Mouse (Mus musculus): ENCODE measurements at regions not wholly inside any gene's neighbourhood (a gene's known extent, or its start where the extent isn't known, plus 50 kb on each side); places are given as distances from the start of the nearest gene placed in this dataset.
A peak's percentile ranks its signal among the peaks of the same experiment; 100 is the strongest.

DNA sequence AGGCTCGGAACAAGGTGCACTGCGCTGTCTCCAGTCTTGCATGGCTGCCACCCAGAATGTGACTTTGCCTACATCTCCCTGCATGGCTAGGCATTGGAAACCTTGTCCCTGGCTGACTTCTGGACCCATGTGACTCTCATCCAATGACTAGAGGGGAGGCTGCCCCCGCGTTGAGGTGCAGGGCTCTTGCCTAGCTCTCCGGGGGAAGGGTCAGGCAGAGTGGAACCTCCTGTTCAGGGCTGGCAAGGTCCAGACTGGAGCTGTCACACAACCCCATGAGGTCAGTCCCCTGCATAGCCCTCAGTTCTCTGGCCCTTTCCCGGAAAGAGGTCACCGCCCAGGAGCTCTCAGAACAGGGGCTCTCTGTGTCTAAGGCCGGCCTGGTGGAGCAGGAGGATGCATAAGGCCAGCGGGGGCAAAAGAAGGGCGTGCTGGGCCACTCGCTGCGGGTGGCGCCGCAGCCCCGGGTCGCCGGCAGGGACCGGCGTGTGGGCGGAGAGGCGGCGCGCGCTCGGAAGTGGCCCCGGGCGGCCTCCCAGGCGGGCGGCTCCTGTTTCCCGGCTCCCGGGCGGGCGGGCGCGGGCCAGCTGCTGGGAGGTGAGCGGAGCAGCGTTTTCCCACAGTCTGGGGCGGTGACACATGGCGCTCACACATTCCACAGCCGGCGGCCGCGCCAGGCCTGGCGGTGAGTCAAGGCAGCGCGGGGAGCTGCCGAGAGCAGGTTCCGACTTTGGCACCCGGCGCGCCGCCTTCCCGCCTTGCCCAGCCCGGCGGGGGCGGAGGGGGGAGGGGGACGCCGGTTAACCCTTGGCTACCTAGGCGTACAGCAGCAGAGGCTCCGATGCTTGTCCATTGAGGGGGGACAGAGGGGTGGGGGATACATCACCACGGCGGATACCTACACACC is 55.5 kb upstream of the Hes1 start:
- ATAC-seq (replicated peaks; ENCODE audit: low FRiP score, low TSS enrichment, poor library complexity, severe bottlenecking), result peak; percentile 72

DNA sequence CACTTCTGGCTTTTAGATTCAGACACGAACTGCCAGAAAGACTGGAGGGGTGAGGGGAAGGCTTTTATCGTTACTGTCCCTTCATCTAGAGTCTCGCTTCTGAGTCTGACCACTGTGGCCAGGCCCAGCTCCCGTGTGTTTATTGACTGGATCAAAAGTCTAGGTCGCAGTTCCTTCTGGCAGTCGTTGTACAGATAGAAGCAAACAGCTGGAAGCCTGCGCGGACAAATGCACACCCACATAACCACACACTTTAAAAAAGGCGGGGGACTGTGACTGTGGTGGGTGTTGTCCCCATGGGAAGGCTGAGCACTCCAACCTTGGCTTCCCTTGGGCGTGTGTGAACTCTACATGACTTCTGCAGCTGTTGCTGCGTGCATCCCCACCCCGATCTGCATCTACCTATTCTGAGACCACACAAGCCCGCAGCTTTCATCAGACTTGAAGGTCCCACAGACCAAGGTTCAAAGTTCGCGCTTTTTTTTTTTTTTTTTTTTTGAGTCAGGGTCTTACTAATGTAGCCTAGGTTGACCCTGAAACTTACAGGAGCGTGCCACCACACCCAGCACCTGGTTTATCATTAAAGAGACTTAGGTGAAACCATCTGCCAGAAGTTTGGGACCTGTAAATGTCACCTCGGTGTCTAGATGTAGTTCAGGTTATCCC is 54.5 kb upstream of the Hes1 start:
- ATAC-seq (replicated peaks; ENCODE audit: low FRiP score, low TSS enrichment, poor library complexity, severe bottlenecking), result no peak

GRCm38 (mm10) chr16:30013123-30013522 is 51.1 kb upstream of the Hes1 start:
- no peak for ATAC-seq (replicated peaks; ENCODE audit: low FRiP score, low TSS enrichment, poor library complexity, severe bottlenecking)

- ATAC-seq (replicated peaks; ENCODE audit: low FRiP score, low TSS enrichment, poor library complexity, severe bottlenecking), result no peak
Measured at GRCm38 (mm10) chr16:30013943-30014342, 50.2 kb upstream of the Hes1 start.
